Mouse (Mus musculus) layer of hippocampus, postnatal 14 days (tissue): ENCODE measurements around the gene Il20. TPM values are rescaled to one million over a fixed set of nuclear protein-coding genes. Genes with fewer than 3 reads are reported as not detected.

Experiments used
- DNase-seq, 2 experiments: peaks; one replicate each; pipeline ENCODE4 v3.0.0; 2021 to 2022; ENCODE audit warnings: low spot score in 2 of 2, mixed read lengths in 1 of 2
- total RNA-seq, 2 experiments: library from RNA; stranded (reverse); gene quantifications; 2 replicates each; pipeline ENCODE4 v1.2.3; 2021

Gene Il20
- total RNA-seq, 2 experiments from 2014 or later, result not detected

GRCm38 (mm10) chr1:130865541-130866221 lies 45.6 kb downstream of the Il20 start, which contains the start of gene Fcmr:
Gene Fcmr, plus strand, starts transcription at chr1:130865669.
- no peak for DNase-seq

GRCm38 (mm10) chr1:130864741-130865140 lies 46.5 kb downstream of the Il20 start:
- DNase-seq, result no peak

- DNase-seq, result no peak
Measured at GRCm38 (mm10) chr1:130864238-130864637, 47.0 kb downstream of the Il20 start.

GRCm38 (mm10) chr1:130857456-130857855 lies 53.8 kb downstream of the Il20 start:
- DNase-seq, result no peak

Other genes with a start within 250 kb of the Il20 start
- 1 to 10 TPM; 1.1 to 1.3 TPM for gene C4bp, start 249.8 kb downstream of the Il20 start, total RNA-seq
- under 1 TPM in 1 of 2 experiments, not detected in 1; 0.35 TPM for gene Gm29427, start 195.7 kb downstream of the Il20 start, total RNA-seq
- gene Yod1, start 194.1 kb downstream of the Il20 start, total RNA-seq, result 10 to 100 TPM; 11.7 to 13.9 TPM
- gene Pfkfb2, start 182.2 kb downstream of the Il20 start, total RNA-seq, result 10 to 100 TPM; 44.0 to 55.8 TPM
- 1 to 10 TPM; 1.2 to 1.6 TPM for gene AA986860, start 179.5 kb downstream of the Il20 start, total RNA-seq
- not detected for gene Fcamr, start 110.5 kb downstream of the Il20 start, total RNA-seq
- not detected for gene Pigr, start 84.8 kb downstream of the Il20 start, total RNA-seq
- gene Fcmr, start 45.8 kb downstream of the Il20 start, total RNA-seq, result under 1 TPM in 1 of 2 experiments, not detected in 1; 0.46 TPM
- gene Il24, start 24.0 kb downstream of the Il20 start, total RNA-seq, result not detected
- gene Il19, start 28.7 kb upstream of the Il20 start, total RNA-seq, result not detected
- not detected for gene Il10, start 108.4 kb upstream of the Il20 start, total RNA-seq
- gene Mapkapk2, start 186.4 kb upstream of the Il20 start, total RNA-seq, result 10 to 100 TPM; 26.1 to 30.4 TPM
- gene Dyrk3, start 226.9 kb upstream of the Il20 start, total RNA-seq, result 10 to 100 TPM; 13.3 to 14.2 TPM
- gene Eif2d, start 241.7 kb upstream of the Il20 start, total RNA-seq, result 10 to 100 TPM; 38.8 to 39.2 TPM